Mouse (Mus musculus) midbrain, embryonic 14.5 days (tissue): Measurements from ENCODE around the gene Ucn3. TPM values are rescaled to one million over a fixed set of nuclear protein-coding genes. Genes with fewer than 3 reads are reported as not detected.

Experiments used
- ATAC-seq: fragments of 200-750 bp; cut with Nextera tagmentation; 2 replicates; pipeline ENCODE4 v1.8.0; 2017; ENCODE audit warnings: moderate number of reproducible peaks, moderate library complexity; ENCODE audit not compliant: low FRiP score, low TSS enrichment
- DNase-seq: peaks from one replicate; pipeline ENCODE4 v3.0.0-alpha.2; 2015
- H3K27ac ChIP-seq: fragments of 300-500 bp; sonication (generic); replicated peaks from 2 replicates; pipeline ENCODE4 v1.5.1; 2014; ENCODE audit warnings: mild to moderate bottlenecking, low read depth, low read length, moderate library complexity
- H3K27me3 ChIP-seq: fragments of 300-500 bp; sonication (generic); 2 replicates; pipeline ENCODE4 v1.6.1; 2014; ENCODE audit warnings: low read length, control low read depth, mixed read lengths; ENCODE audit not compliant: control insufficient read depth, insufficient read depth
- H3K36me3 ChIP-seq: fragments of 300-500 bp; sonication (generic); 2 replicates; pipeline ENCODE4 v1.6.1; 2014; ENCODE audit warnings: low read length, control low read depth; ENCODE audit not compliant: control insufficient read depth, insufficient read depth
- H3K4me1 ChIP-seq: fragments of 300-500 bp; sonication (generic); 2 replicates; pipeline ENCODE4 v1.6.1; 2014; ENCODE audit warnings: mild to moderate bottlenecking, antibody characterized with exemption, low read length, control low read depth; ENCODE audit not compliant: control insufficient read depth, insufficient read depth
- H3K4me2 ChIP-seq: fragments of 300-500 bp; sonication (generic); 2 replicates; pipeline ENCODE4 v1.6.1; 2014; ENCODE audit warnings: mild to moderate bottlenecking, low read length, moderate library complexity
- H3K4me3 ChIP-seq: fragments of 300-500 bp; sonication (generic); replicated peaks from 2 replicates; pipeline ENCODE4 v1.5.1; 2014; ENCODE audit warnings: low read depth, low read length
- H3K9ac ChIP-seq: fragments of 300-500 bp; sonication (generic); replicated peaks from 2 replicates; pipeline ENCODE4 v1.6.1; 2014; ENCODE audit warnings: mild to moderate bottlenecking, low read length, moderate library complexity
- H3K9me3 ChIP-seq: fragments of 300-500 bp; sonication (generic); 2 replicates; pipeline ENCODE4 v1.6.1; 2016; ENCODE audit warnings: low read length, control low read depth, mixed read lengths; ENCODE audit not compliant: control insufficient read depth
- WGBS: fragments of 180-500 bp; shearing (Covaris S2); extraction: QIAGEN DNeasy Blood & Tissue Kit; methylation state at CpG from one replicate; pipeline ENCODE4 v1.1.7; 2014; 5-methylcytosine and 5-hydroxymethylcytosine counted together
- polyA plus RNA-seq: library from polyadenylated mRNA; unstranded; fragments of >200 nt; fragmentation: Nextera tagmentation; extraction: Ambion mirVana; gene quantifications from 2 replicates; pipeline ENCODE4 v1.2.1, GENCODE M21; 2014

The Ucn3 gene
- polyA plus RNA-seq: 0.15 TPM in 1 of 2 replicates, not detected in the other

- no peak for ATAC-seq
- WGBS: 74% methylated on average over 2 of the region's 2 CpGs
Observed at GRCm38 (mm10) chr13:3945249-3945648, at the start of gene Ucn3. TSS of gene Ucn3 (minus strand) at chr13:3945349.

GRCm38 (mm10) chr13:3992081-3992480 is 46.9 kb upstream of the Ucn3 start:
- Histone ChIP-seq H3K4me1 (no peaks in the 10 kb centered on the region), H3K27ac (no peak overlapping the region)
- no peak for ATAC-seq

More at GRCm38 (mm10) chr13:3945249-3945648, at the start of gene Ucn3:
- Histone ChIP-seq H3K27ac (no peak within 1 kb of the TSS), H3K36me3 (no peaks in the 10 kb centered on the region), H3K4me2 (no peak within 1 kb of the TSS), H3K9me3 (no peaks in the 10 kb centered on the region), H3K4me3 (no peak within 1 kb of the TSS), H3K27me3 (no peaks in the 10 kb centered on the region), H3K9ac (no peak within 1 kb of the TSS), H3K4me1 (no peaks in the 10 kb centered on the region)
- DNase-seq: no peak

DNA sequence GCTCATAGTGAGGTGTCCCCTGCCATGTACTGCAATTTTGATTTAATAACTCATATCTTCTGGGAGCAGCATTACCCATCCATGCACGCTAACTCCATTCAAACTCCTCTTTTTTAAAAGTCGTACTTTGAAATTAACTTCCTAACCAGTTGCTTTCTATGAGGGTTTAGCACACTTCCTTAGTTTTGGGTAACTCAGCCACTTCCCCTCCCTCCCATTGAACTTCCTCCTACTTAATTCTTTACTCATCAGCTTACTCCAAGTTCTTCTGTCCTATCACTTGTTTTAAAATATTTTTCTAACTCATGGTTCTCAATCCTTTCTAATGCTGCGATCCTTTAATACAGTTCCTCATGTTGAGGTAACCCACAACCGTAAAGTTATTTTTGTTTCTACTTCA is 23.7 kb upstream of the Ucn3 start:
- Histone ChIP-seq H3K9me3 (no peaks in the 10 kb centered on the region), H3K4me1 (no peaks in the 10 kb centered on the region), H3K27ac (no peak overlapping the region), H3K27me3 (no peaks in the 10 kb centered on the region), H3K36me3 (no peaks in the 10 kb centered on the region), H3K9ac (no peak overlapping the region), H3K4me3 (no peak overlapping the region), H3K4me2 (no peak overlapping the region)
- no peak for ATAC-seq
- no peak for DNase-seq
- 92% methylated on average over 4 of the region's 4 CpGs for WGBS

More at GRCm38 (mm10) chr13:3992081-3992480, 46.9 kb upstream of the Ucn3 start:
- no peak overlapping the region for H3K9ac ChIP-seq
- H3K4me2 ChIP-seq: no peak overlapping the region
- DNase-seq: no peak
- H3K9me3 ChIP-seq: no peaks in the 10 kb centered on the region
- H3K27me3 ChIP-seq: no peaks in the 10 kb centered on the region
- no peaks in the 10 kb centered on the region for H3K36me3 ChIP-seq
- H3K4me3 ChIP-seq: no peak overlapping the region

- WGBS: 85% methylated on average over 6 of the region's 6 CpGs
- H3K9me3 ChIP-seq: no peaks in the 10 kb centered on the region
- no peaks in the 10 kb centered on the region for H3K36me3 ChIP-seq
- H3K4me3 ChIP-seq: no peak overlapping the region
- H3K4me2 ChIP-seq: no peak overlapping the region
- no peaks in the 10 kb centered on the region for H3K4me1 ChIP-seq
- no peak for ATAC-seq
- no peak overlapping the region for H3K27ac ChIP-seq
- no peak overlapping the region for H3K9ac ChIP-seq
- no peaks in the 10 kb centered on the region for H3K27me3 ChIP-seq
- DNase-seq: no peak
Observed at GRCm38 (mm10) chr13:3951198-3951914, 6.2 kb upstream of the Ucn3 start.

DNA sequence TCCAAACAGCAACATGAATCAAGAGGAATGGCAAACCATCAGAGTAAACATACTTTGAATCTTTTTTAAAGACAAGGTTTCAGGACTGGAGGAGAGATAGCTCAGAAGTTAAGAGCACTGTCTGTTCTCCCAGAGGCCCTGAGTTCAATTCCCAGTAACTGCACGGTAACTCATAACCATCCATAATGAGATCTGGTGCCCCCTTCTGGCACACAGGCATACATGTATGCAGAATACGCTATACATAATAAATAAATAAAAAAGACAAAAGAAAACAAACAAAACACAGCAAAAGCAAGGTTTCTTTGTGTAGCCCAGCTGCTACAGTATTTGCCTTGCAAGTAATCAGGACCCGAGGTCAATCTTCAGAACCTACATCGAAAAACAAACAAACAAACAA is 4.3 kb upstream of the Ucn3 start:
- Histone ChIP-seq H3K27ac (no peak overlapping the region), H3K4me2 (no peak overlapping the region), H3K4me1 (no peaks in the 10 kb centered on the region), H3K27me3 (no peaks in the 10 kb centered on the region), H3K9me3 (no peaks in the 10 kb centered on the region), H3K36me3 (no peaks in the 10 kb centered on the region), H3K4me3 (no peak overlapping the region), H3K9ac (no peak overlapping the region)
- WGBS: 95% methylated on average over 4 of the region's 4 CpGs
- ATAC-seq (no peak), DNase-seq (no peak)

DNA sequence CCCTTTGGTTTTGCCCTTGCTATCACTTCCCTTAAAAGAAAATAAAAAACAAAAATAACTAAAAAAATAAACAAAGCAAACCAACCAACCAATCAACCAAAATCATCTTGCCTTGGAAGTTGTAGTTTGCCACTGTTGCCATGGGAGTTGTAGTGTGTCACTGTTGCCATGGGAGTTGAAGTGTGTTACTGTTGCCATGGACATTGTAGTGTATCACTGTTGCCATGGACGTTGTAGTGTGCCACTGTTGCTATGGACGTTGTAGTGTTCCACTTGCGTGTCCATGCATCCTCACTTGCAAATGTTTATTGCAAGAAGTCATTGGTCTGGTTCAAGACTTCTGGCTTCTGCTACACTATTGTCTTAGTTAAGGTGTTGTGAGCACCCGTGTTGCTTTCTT is 2.1 kb upstream of the Ucn3 start:
- H3K27ac ChIP-seq: no peak overlapping the region
- H3K4me1 ChIP-seq: no peaks in the 10 kb centered on the region
- 89% methylated on average over 4 of the region's 4 CpGs for WGBS
- H3K4me2 ChIP-seq: no peak overlapping the region
- H3K9me3 ChIP-seq: no peaks in the 10 kb centered on the region
- no peak for DNase-seq
- ATAC-seq: no peak
- no peaks in the 10 kb centered on the region for H3K27me3 ChIP-seq
- H3K36me3 ChIP-seq: no peaks in the 10 kb centered on the region
- H3K9ac ChIP-seq: no peak overlapping the region
- H3K4me3 ChIP-seq: no peak overlapping the region

DNA sequence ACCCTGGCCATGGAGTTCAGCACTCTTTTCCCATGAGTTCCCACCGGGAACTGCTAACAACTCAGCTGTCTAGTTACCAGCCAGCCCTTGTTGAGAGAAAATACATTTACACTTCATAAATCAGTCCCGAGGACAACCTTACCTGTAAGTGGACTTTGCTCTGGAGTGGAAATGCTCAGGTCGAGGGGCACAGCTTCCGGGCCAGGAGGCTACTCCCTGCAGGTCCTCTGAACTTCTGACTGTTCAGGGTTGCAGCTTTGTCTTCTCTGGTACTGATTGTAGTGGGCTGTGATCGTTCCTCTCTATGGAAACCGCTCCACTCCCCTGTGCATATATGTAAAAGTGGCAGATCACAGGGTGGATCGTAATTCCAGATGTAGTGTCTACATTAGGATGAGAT is 450 bp downstream of the Ucn3 start:
- Histone ChIP-seq H3K4me2 (no peak overlapping the region), H3K36me3 (no peaks in the 10 kb centered on the region), H3K27ac (no peak overlapping the region), H3K9me3 (no peaks in the 10 kb centered on the region), H3K4me3 (no peak overlapping the region), H3K4me1 (no peaks in the 10 kb centered on the region), H3K27me3 (no peaks in the 10 kb centered on the region), H3K9ac (no peak overlapping the region)
- DNase-seq: no peak
- WGBS: 82% methylated on average over 7 of the region's 7 CpGs
- ATAC-seq: no peak

DNA sequence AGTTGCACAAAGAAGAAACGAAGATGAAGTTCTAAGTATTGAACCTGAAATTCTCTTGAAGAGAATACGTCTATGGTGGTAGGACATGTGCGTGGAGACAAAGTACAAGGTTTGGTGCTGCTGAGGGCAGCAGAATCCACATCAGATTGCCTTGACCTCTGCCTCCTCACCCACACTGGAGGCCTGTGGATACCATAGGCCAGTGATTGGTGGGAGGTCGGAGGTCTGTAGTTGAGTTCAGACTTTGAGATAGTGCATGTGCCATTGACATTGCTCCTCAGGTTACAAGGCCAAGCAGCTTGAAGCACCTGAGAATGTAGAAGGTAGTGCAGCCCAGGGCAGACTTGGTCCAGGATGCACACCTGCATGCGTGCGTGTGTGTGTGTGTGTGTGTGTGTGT is 19.1 kb downstream of the Ucn3 start:
- Histone ChIP-seq H3K27ac (no peak overlapping the region), H3K4me1 (no peaks in the 10 kb centered on the region), H3K4me2 (no peak overlapping the region), H3K9me3 (no peaks in the 10 kb centered on the region), H3K36me3 (no peaks in the 10 kb centered on the region), H3K27me3 (no peaks in the 10 kb centered on the region), H3K9ac (no peak overlapping the region), H3K4me3 (no peak overlapping the region)
- ATAC-seq (no peak), DNase-seq (no peak)
- WGBS: 90% methylated on average over 6 of the region's 6 CpGs

- no peak overlapping the region for H3K4me3 ChIP-seq
- DNase-seq: no peak
- no peak for ATAC-seq
- no peak overlapping the region for H3K27ac ChIP-seq
- H3K9me3 ChIP-seq: no peaks in the 10 kb centered on the region
- no peaks in the 10 kb centered on the region for H3K4me1 ChIP-seq
- H3K27me3 ChIP-seq: no peaks in the 10 kb centered on the region
- 87% methylated on average over 6 of the region's 6 CpGs for WGBS
- no peak overlapping the region for H3K4me2 ChIP-seq
- no peaks in the 10 kb centered on the region for H3K36me3 ChIP-seq
- no peak overlapping the region for H3K9ac ChIP-seq
Observed at GRCm38 (mm10) chr13:3925632-3926031, 19.5 kb downstream of the Ucn3 start.
